Mouse (Mus musculus) gastrocnemius, postnatal 4 days (tissue): ENCODE measurements around the gene Sept6. TPM values are rescaled to one million over a fixed set of nuclear protein-coding genes. Genes with fewer than 3 reads are reported as not detected.
A peak's percentile ranks its signal among the peaks of the same experiment; 100 is the strongest.
"Not testable (repeated sequence)": the region's sequence is repeated elsewhere in the genome, so short reads cannot be mapped to it uniquely, and the experiment has no call there.

ENCODE experiments used
- DNase-seq, 2 experiments: peaks; one replicate each; pipeline ENCODE4 v3.0.0; 2021 to 2022; ENCODE audit warnings: low spot score in 2 of 2, mixed read lengths in 2 of 2
- total RNA-seq, 2 experiments: library from RNA; stranded (reverse); gene quantifications; 2 replicates each; pipeline ENCODE4 v1.2.3; 2021

The Sept6 gene
- total RNA-seq, 2 experiments from 2014 or later: 24.9 to 26.2 TPM

DNA sequence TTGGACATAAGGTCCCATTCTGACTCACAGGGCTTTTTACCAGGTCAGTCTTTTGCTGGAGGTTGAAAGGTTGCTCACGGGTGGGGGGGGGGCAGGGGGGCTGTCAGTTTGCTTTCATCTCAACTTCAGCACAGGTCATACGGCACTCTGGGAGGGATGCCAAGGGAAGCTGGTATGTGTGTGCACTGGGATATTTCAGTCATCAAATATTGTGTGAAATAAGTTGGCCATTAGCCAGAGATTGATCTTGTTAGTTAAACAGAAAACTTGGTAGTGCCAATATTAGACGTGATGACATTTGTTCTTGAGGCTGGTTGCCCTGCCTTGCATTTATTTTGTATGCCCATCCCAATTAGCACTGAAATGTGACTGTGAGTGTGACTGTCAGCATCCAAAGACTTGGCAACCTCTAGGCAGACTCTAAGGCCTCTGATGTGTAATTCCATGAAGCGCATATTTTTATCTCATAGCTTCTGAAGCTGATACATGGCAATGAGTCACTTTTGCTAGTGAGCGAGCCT, 18.6 kb downstream of the Sept6 start:
- no peak for DNase-seq

DNA sequence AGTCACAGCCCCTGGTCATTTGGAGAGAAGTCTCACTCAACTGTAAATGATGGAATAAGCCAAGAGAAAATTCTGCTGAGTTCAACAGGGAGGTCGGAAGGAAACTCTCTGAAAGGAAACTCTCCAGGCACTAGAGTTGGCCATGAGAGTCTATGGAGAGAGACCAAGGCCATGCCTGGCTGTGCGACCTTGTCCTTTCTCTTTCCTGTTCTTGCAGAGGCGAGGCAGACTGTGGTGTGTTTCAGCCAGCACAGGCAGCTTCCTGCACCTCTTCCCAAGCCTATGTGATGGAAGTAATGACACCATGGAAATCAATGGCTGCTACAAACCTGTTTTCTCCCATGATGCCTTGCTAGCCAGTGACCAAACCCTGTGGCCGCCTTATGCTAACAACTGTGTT, 20.4 kb downstream of the Sept6 start:
- DNase-seq: no peak

DNA sequence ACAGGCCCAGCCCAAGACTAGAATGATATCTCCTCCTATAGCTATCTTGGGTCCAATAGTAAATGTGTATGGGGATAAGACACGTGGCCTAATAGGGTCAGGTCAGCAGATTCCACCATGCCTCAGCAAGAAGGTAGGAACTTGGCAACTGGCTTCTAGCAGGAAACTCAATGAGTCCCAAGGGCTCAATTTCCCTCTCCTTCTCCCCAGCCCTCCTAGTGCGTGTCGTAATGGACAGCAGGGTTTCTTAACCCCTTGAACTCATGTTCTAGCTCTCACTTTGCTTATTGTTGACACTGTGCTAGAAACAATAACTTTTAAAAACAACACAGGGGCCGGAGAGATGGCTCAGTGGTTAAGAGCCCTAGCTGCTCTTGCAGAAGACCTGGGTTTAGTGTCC, 22.1 kb downstream of the Sept6 start:
- no peak for DNase-seq

DNA sequence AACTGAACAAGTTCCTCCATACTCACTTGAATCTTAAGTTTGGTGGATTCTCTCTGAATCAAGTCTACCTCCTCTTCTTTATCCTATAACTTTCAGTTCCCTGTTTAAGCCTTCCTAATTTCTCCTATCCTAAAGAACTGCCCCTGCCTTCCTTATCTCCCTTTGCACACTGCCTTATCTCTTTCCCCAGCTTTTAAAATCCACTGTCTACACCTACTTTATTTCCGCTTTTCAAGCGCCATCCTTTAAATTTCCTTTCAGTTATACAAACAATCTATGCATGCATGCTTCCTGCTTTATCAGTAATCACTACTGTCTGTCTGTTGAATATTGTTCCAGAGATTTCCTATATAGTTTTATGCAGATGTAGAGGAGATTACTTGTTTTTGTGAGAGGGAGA, 34.9 kb downstream of the Sept6 start:
- DNase-seq: no peak

DNA sequence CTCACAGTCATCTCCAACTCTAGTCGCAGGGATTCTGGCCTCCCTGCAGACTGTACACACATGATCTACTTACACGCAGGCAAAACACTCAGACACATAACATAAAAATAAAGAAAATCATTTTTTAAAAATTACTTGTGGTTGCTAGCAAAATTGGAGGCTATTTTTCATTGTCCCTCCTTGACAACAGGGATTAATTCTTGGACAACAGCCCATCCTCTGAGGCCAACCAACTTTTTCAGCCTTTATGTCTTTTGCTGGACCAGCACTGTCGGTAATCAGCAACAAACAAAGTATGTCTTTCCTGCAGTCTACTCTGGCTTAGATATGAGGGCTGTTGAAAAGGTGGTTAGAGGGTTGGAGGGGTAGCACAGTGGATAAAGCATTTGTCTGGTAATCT, 50.5 kb downstream of the Sept6 start:
- DNase-seq: no peak

DNA sequence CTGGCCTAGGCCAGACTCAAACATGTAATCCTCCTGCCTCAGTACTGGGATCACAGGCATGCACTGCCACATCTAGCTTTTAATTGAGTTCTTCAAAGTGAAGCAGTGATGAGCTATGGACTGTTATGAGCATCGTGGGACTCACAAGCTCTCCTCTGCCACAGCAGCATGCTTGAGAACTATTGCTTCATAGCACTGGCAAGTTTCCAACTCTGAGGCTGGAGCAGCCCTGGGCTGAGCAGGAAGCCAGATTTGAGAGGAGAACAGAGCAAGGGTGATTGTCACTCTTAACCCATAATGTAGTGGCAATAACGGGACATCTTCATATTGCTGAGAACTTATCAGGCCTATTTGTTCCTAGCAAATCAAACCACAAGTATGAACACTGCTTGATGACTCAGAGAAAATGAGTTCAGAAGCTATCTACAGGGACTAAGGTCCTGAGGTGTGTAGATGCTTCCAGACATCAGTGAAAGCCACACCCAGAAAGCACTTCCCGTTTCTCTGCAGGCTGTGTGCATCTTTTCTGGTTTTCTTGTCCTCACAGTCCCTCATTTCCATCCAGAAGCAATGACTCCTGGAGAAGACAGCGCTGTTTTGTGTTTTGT, 51.7 kb downstream of the Sept6 start:
- peak in 1 of 2 experiments; percentile 35 for DNase-seq

DNA sequence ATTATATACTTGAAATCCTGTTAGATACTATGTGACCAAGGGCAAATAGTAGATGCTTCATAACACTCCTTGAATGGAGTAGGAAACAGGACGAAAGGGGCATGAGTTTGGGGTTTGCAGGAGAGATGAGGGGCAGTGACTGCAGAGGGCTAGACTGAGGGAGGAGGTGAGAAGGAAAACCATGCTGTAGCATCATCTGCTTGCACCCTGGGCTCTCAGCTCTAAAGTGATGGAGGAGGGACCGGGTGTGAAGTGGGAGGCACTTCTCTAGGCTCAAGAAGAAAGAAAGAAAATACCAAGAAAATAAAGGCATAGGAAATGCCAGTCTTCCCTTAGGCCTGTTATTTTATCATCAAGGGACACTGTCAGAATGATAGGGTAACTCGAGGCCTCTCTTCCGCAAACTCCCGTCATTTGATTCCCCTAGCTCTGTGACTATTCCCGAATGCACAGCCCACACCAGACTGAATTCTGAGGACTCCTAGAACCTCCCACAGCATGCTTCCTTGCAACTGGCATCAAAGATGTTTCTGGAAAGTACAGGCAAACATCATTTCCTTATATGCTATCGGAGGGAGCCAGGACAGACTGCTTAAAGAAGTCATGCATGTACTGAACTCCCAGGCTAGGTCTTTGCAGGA, 56.1 kb downstream of the Sept6 start:
- no peak for DNase-seq

DNA sequence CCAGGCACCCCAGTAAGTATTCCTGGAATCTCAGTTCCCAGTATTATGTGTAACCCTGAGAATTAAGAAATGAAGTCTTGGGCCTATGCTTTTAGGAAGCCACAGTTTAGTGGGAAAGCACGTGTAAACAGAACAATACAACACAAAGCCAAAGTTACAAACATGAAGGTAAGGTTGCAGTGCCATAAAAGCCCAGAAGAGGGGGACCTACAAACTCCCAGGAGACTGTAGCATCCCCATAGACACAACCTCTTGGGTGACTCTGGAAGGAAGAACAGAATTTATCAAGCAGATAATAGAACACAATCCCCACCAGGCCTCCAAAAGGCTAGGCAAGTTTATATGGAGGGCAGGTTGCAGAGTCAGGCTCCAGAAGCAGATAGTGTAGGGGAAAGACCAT, 61.0 kb downstream of the Sept6 start:
- no peak for DNase-seq

DNA sequence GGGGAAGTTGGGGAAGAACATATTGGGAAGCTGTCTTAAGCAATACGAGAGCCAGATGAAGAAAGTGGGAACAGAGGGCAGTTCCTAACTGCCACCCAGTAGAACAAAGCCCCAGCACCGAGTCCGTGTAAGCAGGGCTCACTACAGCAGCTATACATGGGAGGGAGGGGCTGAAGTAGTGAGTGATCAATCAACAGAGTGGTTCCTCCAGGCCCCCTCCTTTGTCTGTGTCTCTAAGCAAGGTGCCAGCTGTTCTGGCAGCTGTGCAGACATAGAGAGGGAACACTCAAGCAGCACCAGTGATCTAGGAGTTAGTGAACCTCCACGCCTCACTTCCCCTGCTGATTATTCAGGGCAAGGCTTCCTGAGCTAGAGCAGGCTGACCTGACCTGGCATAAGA, 61.9 kb downstream of the Sept6 start:
- no peak for DNase-seq

DNA sequence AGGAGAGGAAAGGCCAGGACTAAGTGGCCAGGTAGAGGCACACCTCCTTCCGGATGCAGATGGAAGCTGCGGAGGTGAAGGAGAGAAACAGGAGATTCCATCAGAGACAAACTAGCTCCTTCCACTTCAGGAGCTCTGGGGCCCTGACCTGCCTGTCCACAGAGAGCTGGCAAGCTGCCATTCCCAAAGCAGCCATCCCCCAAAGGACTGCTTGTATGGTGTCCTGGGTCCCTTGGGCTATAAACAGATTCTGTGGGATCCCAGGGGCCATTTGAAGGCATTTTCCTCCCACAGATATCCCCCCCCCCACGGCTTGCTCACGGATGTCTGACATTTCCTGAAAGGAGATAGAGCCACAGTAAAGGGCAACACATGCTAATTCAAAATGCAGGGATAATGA, 62.8 kb downstream of the Sept6 start:
- DNase-seq: no peak

DNA sequence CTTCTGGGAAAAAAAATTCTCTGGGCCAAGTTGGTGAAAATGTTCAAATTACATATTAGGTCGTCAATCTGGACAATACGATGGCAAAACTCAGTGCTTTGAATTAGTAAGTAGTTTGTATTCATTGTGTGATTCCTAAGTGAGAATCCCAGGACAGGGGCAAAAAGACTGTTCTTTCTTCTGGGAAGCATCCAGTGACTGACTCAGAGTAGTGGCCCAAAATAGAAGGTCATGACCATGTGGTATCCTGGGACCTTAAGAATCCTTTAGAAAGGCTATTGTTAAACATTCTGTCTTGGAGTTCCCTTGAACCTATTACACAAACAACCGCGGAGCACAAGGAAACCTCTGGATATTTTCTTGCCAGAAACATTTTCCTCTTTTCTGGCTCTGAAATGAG, 70.2 kb downstream of the Sept6 start:
- no peak for DNase-seq

DNA sequence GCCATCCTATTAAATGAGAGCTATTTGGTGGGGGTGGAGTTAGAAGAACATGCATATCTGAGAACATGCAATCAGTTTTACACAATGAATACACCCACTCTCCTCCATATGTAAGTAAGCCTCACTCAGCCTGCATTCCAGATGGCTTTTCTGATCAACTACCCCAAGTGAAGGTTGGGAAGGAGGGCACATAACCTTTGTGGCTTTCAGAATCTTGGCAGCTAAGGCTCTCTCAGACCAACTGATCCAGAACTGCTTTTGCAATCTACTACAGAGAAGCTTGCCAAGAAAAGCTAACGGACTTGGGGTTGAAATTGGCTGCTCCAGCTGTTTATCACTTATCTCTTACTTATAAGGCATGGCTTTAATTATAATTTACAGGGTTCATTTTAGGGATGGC, 73.8 kb downstream of the Sept6 start:
- DNase-seq: no peak

DNA sequence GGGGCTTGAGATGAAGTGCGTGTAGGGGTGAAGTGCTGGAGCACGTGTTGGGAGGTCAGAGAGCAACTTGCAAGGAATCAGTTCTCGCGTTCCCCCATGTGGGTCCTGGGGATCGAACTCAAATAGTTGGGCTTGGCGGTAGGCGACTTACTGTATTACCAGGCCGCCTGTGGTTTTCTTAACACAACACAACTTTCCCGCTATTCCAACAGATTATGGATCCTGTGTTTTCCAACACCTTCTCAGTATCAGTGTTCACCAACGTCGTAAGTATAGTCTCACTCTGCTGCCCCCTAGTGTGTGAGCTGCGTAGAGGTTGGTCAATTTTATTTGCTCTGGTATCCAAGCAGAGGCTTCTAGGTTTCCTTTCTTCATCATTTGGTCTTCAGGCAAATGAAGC, 80.3 kb downstream of the Sept6 start:
- DNase-seq: peak in 1 of 2 experiments; percentile 29

DNA sequence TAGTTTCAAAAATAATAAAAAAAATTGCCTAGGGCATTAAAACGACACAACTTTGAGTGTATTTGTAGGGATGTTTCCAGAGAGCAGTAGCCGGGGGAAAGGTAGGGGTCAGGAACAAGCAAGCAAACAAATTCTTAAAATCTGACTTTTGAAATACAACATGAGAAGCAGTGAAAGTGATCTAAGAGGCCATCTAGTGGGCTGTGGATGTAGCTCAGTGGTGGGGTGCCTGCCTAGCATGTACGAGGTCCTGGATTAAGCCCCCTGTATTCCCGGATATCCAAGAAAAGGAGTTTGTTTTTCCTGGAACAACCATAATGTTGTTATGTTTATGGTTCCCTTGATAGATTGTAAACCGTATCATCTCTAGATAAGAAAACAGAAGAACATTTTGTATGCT, 85.1 kb downstream of the Sept6 start:
- DNase-seq: no peak

DNA sequence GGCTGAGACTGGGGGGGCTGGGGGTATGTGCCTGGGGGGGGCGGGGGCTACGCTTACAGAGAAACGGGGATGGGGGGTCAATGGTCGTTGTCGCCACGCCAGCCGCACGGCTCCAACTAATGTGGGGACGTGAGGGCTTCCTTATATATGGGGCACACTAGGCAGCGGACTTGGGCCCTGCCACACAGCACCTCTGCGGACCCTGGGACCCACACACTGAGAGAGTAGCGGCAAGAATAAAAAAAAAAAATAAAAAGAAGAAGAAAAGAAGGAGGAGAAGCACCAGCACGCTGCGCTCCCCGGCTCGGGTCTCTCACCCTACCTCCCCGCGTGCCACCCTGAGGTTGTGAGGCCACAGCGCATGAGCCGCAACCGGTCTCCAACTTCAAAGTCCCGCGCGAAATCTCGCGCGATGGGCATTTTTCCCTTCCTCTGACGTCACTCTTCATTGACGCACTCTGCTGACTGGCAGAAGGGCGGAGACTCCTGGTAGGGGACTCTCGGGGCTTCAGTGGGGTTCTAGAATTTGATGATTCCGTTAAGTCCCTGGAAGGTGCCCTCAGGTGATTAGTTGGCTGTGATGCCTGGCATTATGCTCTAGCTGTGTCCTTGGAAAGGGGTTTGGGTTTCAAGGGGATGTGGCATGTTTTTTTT, 88.4 kb downstream of the Sept6 start:
- DNase-seq: peak; percentile 80 to 86

DNA sequence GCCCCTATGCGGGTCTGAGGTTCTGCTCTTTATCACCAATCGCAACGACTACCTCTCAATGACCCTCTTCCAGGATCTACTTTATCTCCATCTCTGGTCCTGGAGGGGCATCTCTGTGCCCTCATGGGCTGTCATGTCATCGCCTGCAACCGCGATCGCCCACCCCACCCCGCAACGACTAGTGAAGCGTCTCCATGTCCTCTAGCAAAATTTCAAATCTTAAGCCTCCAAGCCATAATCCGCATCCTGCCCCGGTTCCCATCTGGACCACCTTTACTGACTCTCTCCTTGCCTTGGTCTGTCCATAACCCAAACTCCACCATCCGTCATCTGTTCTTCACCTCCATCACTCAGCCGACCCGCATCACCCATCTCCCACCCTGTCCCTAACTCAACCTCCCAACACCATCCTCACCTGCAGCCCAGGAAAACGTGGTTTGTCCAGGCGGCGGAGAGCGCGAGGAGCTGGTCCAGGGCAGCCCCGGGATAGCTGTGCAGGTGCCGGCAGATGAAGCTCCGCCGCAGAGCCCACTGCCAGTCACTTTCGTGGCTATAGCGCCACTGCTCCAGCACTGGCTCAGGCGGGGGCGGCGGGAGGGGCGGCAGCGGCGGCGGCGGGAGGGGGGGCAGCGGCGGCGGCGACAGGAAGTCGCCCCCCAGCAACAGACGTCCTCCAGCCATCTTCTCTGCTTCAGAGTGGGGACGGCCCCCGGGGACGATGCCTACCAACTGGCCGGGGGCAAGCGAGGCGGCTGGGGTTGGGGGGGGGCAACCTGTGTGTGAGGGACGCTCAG, 89.1 kb downstream of the Sept6 start, which contains the start of gene Nkrf:
Nkrf (minus strand) TSS at position 579 of the 794 bp plus-strand sequence.
- peak in 1 of 2 experiments; percentile 15 for DNase-seq

DNA sequence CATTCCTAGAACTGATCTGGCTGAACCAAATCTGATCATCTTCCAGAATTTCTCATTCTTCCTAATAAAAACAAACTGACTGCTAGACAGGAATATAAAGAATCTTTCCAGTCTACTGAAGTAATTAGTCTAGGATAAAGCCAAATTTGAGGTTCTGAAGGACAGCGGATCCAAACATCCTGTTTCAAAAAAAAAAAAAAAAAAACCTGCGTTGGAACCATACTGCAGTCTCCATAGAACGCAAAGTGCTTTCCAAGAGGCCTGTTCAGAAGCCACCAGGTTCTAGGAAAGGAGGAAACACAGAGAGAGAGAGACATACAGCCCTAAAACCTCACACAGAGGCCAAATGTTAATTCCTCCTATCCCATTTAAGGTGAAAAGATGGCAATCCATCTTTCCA, 89.9 kb downstream of the Sept6 start:
- no peak for DNase-seq

DNA sequence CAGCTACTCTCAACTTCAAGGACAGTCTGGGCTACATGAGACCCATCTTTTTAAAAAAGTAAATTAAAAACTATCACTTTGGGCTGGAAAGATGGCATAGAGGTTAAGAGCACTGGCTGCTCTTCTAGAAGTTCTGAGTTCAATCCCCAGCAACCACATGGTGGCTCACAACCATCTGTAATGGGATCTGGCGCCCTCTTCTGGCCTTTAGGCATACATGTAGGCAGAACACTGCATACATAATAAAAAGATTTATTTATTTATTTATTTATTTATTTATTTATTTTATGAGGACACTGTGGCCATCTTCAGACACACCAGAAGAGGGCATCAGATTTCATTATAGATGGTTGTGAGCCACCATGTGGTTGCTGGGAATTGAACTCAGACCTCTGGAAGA, 92.7 kb downstream of the Sept6 start:
- not testable (repeated sequence) for DNase-seq

DNA sequence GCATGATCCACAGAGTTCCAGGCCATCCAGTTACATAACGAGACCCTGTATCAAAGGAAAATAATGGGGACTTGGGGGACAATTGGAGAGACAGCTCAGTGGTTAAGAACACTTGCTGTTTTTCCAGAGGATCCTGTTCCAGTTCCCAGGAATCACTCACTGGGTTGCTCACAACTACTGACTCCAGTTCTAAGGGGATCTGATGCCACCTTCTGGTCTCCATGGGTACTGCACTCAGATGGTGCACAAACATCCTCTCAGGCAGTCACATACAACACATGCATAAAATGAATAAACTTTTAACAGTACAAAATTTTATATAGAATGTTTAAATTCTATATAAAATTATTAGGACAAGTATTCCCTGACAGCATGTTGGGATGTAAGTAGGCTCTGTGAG, 106.9 kb downstream of the Sept6 start:
- no peak for DNase-seq

DNA sequence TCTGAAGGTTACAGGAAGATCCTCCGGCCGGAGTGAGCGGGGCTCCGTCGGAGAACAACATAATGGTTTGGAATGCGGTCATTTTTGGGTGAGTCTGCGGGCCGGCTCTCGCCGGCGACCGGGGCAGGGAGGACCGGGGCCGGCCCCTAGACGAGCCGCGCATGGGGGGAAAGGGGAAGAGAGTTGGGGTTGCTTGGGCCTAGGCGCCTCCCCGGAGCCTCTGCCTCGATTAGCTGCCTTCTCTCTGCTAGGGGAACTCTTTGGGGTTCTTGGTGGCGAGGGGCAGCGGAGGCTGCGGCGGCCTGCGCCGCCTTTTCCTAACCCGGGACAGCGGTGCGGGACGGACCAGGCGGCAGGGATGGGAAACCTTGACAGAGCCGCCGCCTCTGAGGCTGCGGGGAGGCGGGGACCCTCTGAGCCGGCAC, 116.9 kb downstream of the Sept6 start:
- DNase-seq: no peak

DNA sequence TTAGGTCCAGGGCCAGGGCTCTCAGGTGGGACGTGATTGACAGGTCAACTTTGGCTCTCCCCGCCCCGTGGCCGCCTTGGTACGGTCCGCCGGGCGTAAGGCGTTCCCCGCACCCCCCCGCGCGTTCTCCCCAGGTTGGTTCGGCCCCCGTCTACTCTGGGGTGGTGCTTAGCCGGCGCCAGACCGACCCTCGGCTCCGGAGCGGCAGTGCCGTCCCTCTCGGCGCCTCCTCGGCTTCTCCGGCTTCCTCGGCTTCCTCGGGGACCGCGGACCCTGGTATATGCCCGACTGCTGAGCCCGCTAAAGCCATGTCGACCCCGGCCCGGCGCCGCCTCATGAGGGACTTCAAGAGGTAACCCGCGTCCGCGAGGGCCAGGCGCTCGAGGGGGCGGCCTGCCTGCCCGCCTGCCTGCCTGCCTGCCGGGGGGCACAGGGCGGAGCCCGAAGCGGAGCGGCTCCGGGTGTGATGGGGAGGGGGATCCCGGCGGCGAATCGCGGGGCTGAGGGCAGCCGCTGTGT, 117.4 kb downstream of the Sept6 start:
- peak; percentile 70 to 83 for DNase-seq
